Mouse (Mus musculus): Measurements from ENCODE around the gene Nlk.

- no peak for TF ChIP-seq TCF12 (IDR thresholded peaks at IDR 0.05; ENCODE audit: insufficient read depth, poor library complexity, severe bottlenecking)
- TF ChIP-seq POLR2AphosphoS2 (IDR thresholded peaks at IDR 0.05; ENCODE audit: insufficient read length, low read depth): no peak
- TF ChIP-seq MAX (IDR thresholded peaks at IDR 0.05; ENCODE audit: low read depth): no peak
- TF ChIP-seq POLR2A (IDR thresholded peaks at IDR 0.05; ENCODE audit: insufficient read length, low read depth): no peak
- no peak for TF ChIP-seq USF1 (IDR thresholded peaks at IDR 0.05; ENCODE audit: low read depth)
- TF ChIP-seq MYOD1 (IDR thresholded peaks at IDR 0.05; ENCODE audit: control insufficient read depth in 1 of 3, insufficient read length in 2 of 3, low read depth in 2 of 3): no peak
- TF ChIP-seq MYOG (IDR thresholded peaks at IDR 0.05; ENCODE audit: control insufficient read depth in 1 of 3, insufficient read depth in 1 of 3, insufficient read length in 2 of 3, low read depth in 2 of 3): no peak
- no peak for TF ChIP-seq E2F4 (IDR thresholded peaks at IDR 0.05; ENCODE audit: insufficient read depth)
- TF ChIP-seq CEBPB (IDR thresholded peaks at IDR 0.05; ENCODE audit: insufficient read depth, poor library complexity, severe bottlenecking): no peak
- TF ChIP-seq TCF3 (IDR thresholded peaks at IDR 0.05; ENCODE audit: insufficient read length, low read depth): no peak
These were observed 30.9 kb upstream of the Nlk start for GRCm38 (mm10) chr11:78728041-78728440.
